Mouse (Mus musculus): ENCODE results near the gene Zdhhc4.

The Zdhhc4 gene

DNA sequence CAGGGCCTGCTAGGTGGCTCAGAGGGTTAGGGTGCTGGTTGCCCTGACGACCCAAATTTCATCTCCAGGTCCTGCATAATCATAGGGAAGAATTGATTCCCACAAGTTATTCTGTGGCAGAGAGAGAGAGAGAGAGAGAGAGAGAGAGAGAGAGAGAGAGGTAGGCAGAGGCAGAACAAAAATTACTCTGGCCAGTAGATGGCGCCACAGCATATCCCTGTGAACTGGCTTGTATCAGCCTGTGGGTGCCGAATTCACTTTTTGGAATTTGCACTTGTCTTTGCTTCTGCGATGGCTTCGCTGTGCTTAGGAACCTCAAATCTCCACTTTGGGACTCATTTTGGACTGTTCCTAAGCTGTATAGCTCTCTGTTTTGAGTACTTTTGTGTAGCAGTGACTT is 4.8 kb upstream of the Zdhhc4 start:
- peak; percentile 37 for DNase-seq (ENCODE audit: low read depth)

DNA sequence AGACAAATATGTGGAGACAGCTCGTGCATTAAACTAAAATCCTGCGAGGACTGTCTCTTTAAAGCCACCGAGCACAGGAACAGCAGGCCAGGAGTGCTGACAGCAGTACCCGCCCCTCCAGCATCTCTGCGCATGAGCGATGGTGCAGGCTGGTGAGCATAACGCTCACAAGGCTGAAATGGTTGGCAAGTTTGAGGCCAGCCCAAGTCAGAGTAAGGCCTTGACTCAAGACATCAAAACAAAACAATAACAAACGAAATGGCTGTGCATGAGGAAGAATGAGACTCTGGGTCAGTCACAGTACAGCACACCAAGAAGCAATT is 11.8 kb downstream of the Zdhhc4 start:
- no peak for DNase-seq (ENCODE audit: low read depth)

DNA sequence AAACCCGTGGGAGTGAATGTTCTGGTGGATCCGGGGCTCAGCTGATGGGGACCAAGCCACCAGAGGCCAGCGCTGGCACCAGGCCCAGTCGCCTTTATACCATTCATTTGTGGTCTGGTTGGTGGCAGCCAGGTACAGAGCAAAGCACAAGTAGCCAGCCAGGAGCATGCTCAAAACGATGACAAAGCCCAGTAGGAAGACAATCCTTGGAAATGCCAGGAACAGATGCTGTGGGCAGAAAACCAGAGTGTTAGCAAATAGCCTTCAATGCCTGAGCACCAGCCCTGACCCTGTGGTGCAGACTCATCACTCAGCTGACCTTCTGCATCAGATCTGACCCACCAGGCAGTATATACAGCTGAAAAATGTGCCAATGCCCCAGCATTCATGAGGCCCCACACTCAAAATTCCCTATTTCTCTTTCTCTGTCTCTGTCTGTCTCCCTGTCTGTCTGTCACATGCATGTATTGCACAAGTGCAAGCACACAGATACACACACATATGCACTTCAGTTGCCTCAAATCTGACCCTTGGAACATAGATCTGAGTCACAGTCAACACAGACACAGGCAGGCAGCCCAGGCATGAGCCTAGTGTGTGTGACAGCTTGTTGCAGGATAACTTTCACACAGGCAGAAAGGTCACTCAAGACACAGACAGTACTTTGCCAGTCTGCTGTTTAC is 12.3 kb downstream of the Zdhhc4 start:
- DNase-seq (ENCODE audit: low read depth), result no peak

DNA sequence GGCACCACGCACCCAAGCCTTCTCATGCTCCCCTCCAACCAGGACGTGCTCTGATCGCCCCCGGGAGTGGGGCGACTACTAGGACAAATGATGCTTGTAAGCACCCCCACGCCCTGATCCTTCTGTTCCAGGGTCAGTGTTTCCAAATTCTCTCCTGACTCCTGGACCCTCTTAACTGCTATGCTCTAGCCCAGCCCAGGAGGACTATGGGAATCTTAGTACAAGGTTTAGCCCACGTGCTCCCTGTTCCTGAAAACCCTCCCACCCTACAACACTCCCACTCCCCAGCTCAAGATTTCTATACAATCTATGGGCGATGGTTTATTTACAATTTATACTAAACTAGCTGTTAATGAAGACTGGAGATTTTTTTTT is 13.6 kb downstream of the Zdhhc4 start:
- no peak for DNase-seq (ENCODE audit: low read depth)

DNA sequence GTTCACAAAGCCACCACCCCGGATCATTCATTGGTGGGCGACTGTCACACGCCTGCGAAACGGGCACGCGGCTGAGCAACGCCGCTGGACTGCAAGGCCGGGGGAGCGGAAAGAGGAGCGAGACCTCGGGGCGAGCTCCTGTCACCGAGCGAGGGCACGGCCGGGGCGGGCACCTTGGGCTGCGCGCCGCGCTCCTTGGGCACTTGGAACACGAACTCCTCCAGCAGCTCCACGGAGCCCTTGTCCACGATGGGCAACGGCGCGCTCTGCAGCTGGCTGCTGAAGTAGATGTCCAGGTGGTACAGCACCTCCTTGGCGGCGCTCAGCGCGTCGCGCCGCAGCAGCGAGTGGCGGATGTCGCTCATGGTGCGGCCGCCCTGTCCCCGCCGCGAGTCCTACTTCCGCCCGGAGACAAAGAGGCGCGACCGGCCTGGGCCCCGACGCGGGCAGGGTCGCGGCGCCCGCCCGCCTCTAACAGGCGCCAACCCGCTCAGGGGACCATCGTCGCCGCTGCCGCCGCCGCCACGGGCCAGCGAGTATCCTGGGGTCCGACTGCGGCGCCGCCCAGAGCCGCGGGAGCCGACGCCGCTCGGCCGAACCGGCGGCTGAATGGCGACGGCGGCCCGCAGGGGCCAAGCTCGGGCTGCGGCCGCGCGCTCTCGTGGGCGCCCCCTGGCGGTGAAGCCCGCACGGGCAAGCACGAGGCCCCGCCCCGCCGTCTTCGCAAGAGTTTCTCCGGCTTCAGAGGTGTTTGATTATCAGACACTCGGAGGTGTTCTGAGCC is 14.1 kb downstream of the Zdhhc4 start, which contains the start of gene E130309D02Rik:
TSS of gene E130309D02Rik (minus strand) at position 631 of the 784 bp plus-strand sequence.
- DNase-seq (ENCODE audit: low read depth), result peak; percentile 39

DNA sequence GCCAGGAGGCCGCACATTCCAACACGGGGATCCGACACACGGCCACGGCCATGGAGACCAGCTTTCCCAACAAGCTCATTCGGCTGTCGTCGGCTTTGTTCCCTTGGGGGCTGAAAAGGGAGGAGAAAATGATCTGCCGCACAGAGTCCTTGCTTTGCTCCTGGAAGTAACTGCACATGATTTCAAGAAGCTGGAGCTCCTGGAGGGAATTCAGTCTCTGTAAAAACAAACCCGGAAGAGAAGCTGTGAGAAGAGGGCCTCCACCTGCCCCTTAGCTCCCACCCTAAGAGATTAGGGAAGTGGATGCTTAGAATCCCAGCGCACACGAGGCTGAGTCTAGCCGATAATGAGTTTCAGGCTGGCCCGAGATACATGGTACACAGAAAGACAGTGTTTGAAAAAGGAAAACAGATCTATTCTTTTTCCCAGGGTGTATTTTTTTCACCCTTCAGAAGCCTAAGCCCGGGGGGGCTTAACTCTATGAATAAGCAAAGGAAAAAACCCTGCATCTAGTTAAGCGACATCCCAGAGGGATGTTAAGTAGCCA is 14.8 kb downstream of the Zdhhc4 start:
- no peak for DNase-seq (ENCODE audit: low read depth)

DNA sequence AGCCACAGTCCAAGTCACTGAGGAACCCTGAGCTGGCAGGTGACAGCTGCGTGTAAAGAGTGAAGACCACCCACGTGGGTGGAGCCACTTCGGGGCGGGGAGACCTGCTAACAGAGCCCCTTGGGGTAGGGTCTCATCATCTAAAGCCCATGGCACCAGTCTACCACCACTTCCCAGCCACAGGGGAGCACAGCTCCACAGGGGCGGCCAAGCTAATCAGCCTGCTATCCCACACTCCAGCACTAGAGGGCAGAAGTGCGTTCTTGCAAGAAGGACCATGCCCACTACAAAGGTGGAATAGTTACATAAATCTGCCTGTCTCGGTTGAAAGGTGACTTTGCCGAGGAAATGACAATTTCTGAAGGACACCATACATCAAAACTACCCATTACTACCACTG is 17.2 kb downstream of the Zdhhc4 start:
- DNase-seq (ENCODE audit: low read depth), result peak; percentile 42

DNA sequence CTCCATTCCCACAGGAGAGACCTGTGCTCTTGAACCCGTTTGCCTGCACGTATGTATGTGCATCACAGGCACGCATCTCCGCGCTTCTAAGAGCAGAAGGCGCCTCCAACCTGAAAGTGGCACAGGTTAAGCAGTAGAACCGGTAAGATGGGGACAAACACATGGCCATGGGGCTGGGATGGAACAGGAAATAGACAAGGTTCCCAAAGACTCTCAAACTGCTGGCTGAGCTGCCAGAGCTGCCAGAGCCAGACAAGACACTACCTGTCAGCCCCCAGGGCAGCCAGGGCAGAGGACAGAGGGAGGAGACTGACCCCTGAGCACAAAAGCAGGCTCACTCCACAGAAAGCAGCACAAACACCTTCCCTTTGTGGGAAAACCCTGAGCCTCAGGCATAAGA is 19.1 kb downstream of the Zdhhc4 start:
- DNase-seq (ENCODE audit: low read depth), result no peak

DNA sequence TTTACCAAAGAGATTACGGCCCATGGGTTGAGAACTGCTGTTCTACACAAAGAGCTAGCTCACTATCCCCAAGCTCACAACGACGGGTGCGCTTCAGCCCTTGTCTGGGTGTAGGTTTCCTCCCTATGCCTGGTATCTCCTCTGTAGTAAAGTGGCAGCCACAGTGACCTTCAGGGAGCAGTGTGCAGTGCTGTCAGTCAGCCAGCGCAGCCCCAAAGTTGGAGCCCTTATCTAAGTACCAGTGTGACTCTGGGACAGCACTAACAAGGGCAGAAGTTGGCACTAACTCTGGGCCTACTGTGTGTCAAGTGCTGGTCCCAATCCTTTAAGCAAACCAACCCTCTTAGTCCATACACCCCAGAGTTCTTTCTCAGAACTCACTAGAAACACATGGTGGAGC is 20.2 kb downstream of the Zdhhc4 start:
- DNase-seq (ENCODE audit: low read depth), result no peak

DNA sequence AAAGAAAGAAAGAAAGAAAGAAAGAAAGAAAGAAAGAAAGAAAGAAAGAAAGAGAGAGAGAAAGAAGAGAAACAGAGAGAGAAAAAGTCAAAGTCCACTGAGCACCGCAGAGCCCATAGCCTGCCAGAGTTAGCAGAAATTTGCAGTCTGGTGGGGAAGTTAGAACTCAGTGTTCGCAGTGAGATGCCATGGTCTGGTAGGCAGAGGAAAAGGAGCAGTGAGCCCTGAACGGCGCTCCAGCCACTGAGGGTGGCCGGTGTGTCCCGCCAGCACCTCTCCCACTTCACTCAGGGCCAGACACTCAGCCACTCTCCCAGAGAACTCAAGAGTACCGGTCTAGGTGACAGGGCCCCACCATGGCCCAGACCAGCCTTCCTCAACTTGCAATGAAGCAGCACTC is 24.8 kb downstream of the Zdhhc4 start:
- no peak for DNase-seq (ENCODE audit: low read depth)

DNA sequence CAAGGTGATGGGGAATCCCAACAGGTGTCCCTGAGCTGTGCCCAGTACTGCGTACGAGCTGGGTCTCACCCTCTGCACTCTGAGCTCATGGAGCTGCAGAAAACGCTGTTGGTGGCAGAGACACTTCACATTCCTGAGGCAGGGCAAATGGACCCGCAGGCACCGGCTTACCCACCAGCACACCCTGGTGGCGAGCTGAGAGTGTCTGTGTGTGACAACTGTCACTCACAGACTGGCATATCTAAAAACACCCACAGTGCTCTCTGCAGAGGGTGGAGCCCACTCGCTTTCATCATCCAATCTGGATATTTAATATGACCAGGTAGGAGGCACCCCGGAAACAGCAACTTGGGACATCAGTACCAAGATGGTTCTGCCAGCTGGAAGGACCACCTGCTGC is 27.8 kb downstream of the Zdhhc4 start:
- DNase-seq (ENCODE audit: low read depth), result no peak

DNA sequence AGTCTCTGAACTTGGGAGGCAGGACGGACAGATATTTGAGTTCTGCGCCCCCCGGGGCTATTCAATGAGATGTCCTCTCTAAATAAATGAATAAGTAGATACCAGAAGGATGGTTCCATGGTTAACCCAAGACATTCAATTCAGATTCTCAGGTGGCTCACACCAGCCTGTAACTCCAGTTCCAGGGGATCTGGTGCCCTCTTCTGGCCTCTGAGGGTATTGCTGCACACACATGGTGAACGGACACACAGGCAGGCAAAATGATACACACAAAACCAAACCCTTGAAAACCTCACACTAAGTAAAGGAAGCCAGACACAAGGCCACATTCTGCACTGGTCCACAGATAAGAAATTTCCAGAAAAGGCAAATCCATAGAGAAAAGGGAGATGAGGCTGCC is 29.4 kb downstream of the Zdhhc4 start:
- no peak for DNase-seq (ENCODE audit: low read depth)

DNA sequence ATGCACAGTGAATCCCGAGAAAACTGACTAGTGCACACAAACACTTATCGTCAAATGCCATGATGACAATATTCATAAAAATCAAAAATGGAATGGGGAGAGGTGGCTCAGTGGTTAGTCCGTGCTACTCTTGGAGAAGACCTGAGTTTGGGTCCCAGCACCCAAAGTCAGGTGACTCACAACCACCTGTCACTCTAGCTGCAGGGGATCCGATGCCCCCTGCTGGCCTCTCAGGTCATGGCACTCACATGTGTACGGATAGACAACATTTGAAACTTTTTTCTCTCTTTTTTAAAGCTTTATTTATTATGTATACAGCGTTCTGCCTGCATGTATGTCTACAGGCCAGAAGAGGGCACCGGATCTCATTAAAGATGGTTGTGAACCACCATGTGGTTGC is 30.7 kb downstream of the Zdhhc4 start:
- no peak for DNase-seq (ENCODE audit: low read depth)

DNA sequence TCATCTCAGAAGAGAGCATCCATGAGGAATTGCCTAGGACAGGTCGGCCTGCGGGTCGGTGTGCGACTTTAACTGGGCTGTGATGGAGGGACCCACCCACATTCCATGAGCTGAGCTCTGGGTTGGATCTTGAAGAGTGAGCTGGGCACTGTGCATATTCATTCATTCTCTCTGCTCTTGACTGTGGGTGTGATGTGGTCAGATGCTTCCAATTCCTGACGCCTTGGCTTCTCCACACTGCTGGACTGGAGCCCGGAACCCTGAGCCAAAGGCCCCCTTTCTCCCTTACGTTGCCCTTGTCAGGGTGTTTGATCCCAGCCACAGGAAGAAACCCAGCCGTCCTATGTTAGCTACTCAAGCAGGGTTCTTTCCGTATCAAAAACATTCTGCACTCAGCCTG is 31.1 kb downstream of the Zdhhc4 start:
- no peak for DNase-seq (ENCODE audit: low read depth)

DNA sequence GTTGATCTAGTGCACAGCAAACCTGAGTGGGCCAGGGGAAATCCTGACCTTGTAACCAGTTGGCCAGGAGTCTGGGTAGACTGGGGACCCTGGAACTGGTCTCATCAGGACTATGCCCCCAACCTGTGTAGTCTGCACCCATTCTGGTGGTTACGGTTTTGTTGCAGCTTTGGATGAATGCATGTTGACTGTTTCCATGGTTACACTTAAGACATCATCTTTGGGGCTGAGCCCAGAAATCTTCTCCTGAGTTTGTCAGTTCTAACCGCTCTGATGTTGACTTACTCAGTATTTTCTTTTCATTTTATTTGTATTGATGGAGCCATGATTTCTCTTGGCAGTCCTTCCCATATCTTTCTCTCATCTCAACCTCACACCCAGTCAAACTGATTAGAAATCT is 33.7 kb downstream of the Zdhhc4 start:
- no peak for DNase-seq (ENCODE audit: low read depth)

DNA sequence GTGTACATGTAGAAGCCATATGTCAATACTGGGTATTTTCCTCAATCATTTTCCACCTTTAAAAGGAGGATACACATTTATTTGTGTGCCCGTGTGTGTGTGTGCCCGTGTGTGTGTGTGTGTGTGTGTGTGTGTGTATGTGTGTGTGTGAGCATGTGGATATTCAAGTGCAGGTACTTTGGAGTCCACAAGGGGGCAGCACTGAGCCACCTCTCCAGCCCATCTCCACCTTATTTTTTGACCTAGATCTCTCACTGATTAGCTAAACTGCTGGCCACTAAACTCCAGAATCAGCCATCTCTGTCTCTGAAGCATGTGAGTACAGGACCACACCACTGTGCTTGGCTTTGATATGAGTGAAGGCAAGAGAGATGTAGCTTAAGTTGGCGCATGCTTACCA is 34.2 kb downstream of the Zdhhc4 start:
- DNase-seq (ENCODE audit: low read depth), result no peak

DNA sequence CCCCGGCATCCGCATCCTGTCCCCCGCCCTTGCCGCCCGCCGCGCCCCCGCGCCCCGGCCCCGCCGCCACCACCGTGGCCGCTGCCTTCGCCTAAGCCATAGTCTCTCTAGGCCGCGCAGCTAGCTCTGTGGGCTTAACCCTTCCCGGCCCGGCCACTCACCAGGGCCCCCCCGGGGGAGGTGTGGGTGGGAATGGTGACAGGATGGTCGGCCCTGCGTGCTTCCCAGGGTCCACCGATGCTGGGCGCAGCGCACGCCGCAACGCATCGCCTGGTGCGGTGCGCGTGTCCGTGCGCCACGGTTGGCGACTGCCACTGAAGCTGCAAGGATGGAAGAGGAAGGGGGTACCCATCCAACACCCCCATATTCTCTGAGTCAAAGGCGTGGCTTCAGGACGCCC is 35.7 kb downstream of the Zdhhc4 start, which contains the start of gene Zfp853:
TSS of gene Zfp853 (minus strand) at position 220 of the 400 bp plus-strand sequence.
- DNase-seq (ENCODE audit: low read depth), result no peak

DNA sequence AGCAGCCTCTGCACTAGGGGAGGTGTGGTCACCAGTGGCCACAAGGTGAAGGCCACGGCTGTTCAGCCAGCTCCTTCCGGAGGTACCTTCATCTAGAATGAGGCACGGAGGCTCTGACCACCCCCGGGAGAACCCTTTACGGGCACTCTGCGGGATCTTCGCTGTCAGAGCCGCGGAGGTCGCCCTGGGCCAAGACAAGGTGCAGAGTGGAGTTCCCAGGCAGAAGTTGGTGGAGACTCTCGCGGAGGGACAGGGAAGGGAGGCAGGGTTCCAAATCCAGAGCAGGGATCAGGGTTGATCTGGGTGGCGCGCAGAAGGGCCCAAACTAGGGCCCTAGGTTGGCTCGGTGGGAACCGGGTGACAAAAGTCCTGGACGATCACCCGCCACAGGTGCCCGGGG is 36.2 kb downstream of the Zdhhc4 start:
- DNase-seq (ENCODE audit: low read depth), result no peak

DNA sequence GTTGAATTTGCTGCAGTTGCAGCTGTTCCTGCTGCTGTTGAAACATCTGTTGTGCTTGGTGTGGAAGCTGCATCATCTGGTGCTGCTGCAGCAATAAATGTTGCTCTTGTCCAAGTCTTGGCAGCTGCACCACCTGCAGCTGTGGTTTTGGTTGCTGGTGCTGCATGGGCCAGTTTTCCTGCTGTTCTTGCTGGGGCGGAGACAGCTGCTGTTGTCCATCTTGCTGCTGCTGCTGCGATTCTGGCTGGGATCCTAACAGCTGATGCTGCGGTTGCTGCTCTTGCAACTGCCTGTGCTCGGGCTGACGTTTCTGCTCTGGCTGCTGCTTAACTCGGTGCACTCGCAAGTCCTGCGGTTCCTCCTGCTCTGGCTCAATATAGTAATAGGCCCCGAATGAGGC is 39.8 kb downstream of the Zdhhc4 start:
- DNase-seq (ENCODE audit: low read depth), result no peak

DNA sequence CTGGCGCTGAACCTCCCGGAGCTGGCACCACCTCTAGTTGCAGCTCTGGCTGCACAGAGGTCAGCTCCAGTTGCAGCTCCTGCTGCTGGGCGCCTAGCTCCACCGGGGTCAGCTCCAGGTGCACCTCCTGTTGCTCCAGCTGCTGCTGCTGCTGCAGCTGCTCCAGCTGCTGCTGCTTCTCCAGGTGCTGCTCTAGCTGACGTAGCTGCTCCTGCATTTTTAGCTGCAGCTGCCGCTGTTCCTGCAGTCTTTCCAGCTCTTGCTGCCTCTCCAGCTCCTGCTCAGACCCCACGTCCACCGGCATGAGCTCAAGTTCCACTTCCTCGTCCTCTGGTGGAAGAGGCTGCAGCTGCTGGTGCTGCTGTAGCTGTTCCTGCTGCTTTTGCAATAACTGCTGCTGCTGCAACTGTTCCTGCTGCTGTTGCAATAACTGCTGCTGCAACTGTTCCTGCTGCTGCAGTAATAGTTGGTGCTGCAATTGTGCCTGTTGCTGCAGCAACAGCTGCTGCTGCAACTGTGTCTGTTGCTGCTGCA is 40.6 kb downstream of the Zdhhc4 start:
- no peak for DNase-seq (ENCODE audit: low read depth)

DNA sequence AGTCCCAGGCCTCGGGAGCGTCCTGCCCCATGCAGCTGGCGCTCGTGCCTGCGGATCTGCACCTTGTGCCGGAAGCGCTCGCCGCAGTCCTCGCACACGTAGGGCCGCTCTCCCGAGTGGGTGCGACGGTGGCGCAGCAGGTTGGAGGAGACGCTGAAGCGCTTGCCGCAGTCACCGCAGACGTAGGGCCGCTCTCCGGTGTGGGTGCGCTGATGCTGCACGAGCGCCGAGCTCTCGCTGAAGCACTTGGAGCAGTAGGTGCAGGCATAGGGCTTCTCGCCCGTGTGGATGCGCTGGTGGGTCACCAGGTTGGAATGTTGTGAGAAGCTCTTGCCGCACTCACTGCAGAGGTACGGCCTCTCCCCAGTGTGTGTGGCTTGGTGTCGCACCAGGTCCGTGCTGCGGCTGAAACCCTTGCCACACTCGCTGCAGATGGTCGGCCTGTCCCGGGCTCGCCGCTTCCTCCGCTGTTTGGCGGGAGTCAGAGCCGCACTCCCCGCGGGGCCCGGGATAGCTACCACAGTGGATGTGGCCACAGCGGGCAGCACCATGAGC is 41.2 kb downstream of the Zdhhc4 start:
- no peak for DNase-seq (ENCODE audit: low read depth)

DNA sequence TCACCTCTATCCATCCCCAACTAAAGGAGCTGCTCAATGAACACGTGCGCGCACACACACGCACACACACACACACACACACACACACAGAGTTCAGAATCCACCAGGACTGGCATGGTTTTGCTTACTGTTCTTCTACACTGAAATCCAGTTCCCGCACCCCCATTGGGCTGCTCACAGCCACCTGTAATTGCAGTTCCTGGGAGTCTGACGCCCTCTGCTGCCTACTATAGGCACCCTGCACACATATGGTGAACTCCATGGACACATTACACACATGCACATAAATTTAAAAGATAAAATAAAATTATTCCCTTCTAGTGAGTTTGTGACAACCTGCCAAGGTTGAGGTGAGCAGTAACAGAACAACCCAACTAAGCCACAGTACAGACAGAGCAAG is 44.3 kb downstream of the Zdhhc4 start:
- DNase-seq (ENCODE audit: low read depth), result no peak

DNA sequence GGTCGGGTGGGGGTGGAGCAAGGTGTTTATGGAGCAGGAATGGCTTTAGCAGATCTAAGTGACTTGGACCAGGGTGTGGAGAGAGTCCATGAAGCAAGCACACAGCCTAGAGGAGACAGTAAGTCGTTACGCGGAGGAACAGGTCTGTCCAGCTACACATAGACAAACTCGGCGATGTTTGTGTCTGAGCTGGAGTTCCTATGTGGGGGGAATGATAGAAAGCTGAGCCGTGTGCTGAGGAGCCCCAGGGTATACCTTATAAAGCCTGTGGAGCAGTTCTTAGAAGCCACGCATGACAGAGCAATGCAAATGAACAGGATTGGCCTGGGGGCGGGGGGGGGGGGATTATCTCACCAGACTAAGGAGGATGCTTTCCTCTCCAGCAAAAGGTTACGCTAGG is 49.8 kb downstream of the Zdhhc4 start:
- DNase-seq (ENCODE audit: low read depth), result no peak

All from fibroblast of lung, adult 2 months (primary cell).